Mouse (Mus musculus) lung, embryonic 16.5 days (tissue): ENCODE measurements around the gene Aip. TPM values are rescaled to one million over a fixed set of nuclear protein-coding genes. Genes with fewer than 3 reads are reported as not detected.
"Not testable (repeated sequence)": the region's sequence is repeated elsewhere in the genome, so short reads cannot be mapped to it uniquely, and the experiment has no call there.

Source experiments
- ATAC-seq: fragments of 200-750 bp; cut with Nextera tagmentation; 2 replicates; pipeline ENCODE4 v1.8.0; 2017; ENCODE audit warnings: low read depth, mild to moderate bottlenecking, moderate library complexity
- H3K27ac ChIP-seq: fragments of 300-500 bp; sonication (generic); 2 replicates; pipeline ENCODE4 v1.5.1; 2014; ENCODE audit warnings: mild to moderate bottlenecking, control low read depth, low read length
- H3K27me3 ChIP-seq: fragments of 300-500 bp; sonication (generic); 2 replicates; pipeline ENCODE4 v1.6.1; 2014; ENCODE audit warnings: low read depth, low read length, mixed read lengths; ENCODE audit not compliant: control insufficient read depth, insufficient read depth
- H3K36me3 ChIP-seq: fragments of 300-500 bp; sonication (generic); 2 replicates; pipeline ENCODE4 v1.6.1; 2014; ENCODE audit warnings: low read length; ENCODE audit not compliant: control insufficient read depth, insufficient read depth
- H3K4me1 ChIP-seq: fragments of 300-500 bp; sonication (generic); replicated peaks from 2 replicates; pipeline ENCODE4 v1.6.1; 2014; ENCODE audit warnings: low read length, mixed read lengths; ENCODE audit not compliant: control insufficient read depth, insufficient read depth
- H3K4me2 ChIP-seq: fragments of 300-500 bp; sonication (generic); 2 replicates; pipeline ENCODE4 v1.6.1; 2014; ENCODE audit warnings: low read depth, low read length, control low read depth
- H3K4me3 ChIP-seq: fragments of 300-500 bp; sonication (generic); 2 replicates; pipeline ENCODE4 v1.5.1; 2014; ENCODE audit warnings: mild to moderate bottlenecking, low read length, control low read depth
- H3K9ac ChIP-seq: fragments of 300-500 bp; sonication (generic); 2 replicates; pipeline ENCODE4 v1.6.1; 2014; ENCODE audit warnings: low read length, control low read depth
- H3K9me3 ChIP-seq: fragments of 300-500 bp; sonication (generic); 2 replicates; pipeline ENCODE4 v1.6.1; 2016; ENCODE audit warnings: low read length; ENCODE audit not compliant: control insufficient read depth
- WGBS: fragments of 180-500 bp; shearing (Covaris S2); extraction: QIAGEN DNeasy Blood & Tissue Kit; methylation state at CpG from one replicate; pipeline ENCODE4 v1.1.7; 2014; 5-methylcytosine and 5-hydroxymethylcytosine counted together
- polyA plus RNA-seq: library from polyadenylated mRNA; unstranded; fragments of >200 nt; fragmentation: Nextera tagmentation; extraction: Ambion mirVana; gene quantifications from 2 replicates; pipeline ENCODE4 v1.2.1, GENCODE M21; 2015

The Aip gene
- polyA plus RNA-seq, 1 experiment from 2014 or later: 102 TPM

- H3K27ac ChIP-seq: no peak overlapping the region
- ATAC-seq: no peak
Measured at GRCm38 (mm10) chr19:4130106-4130505, 4.4 kb upstream of the Aip start.

DNA sequence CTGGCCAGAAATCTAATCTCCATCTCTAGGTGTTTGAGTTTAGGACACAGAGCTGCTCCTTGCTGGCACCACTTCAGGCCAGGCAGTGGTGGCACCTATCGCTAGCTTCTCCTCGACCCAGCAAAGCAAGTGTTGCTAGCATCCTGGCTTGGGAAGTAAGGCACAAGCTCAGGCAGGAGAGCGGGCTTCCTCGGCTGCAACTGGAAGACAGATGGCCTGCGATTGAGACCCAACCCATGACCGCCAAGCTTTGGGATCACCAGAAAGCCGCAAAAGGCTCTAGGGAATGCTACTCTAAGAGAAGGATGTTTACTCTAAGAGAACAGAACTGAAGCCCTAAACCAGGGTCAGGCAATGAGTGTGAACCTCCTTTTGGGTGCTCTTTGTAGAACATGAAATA lies 3.8 kb upstream of the Aip start:
- Histone ChIP-seq H3K9me3 (no peaks in the 10 kb centered on the region), H3K36me3 (peaks cover 17% of the 10 kb centered on the region), H3K4me1 (peaks cover 8% of the 10 kb centered on the region), H3K27me3 (no peaks in the 10 kb centered on the region), H3K27ac (no peak overlapping the region), H3K9ac (no peak overlapping the region; the same call in 1 of the 2 replicates), H3K4me3 (no peak overlapping the region), H3K4me2 (no peak overlapping the region)
- WGBS: 86% methylated on average over 7 of the region's 7 CpGs
- no peak for ATAC-seq

More at GRCm38 (mm10) chr19:4130106-4130505, 4.4 kb upstream of the Aip start:
- Histone ChIP-seq H3K27me3 (no peaks in the 10 kb centered on the region), H3K36me3 (peaks cover 17% of the 10 kb centered on the region), H3K9me3 (no peaks in the 10 kb centered on the region), H3K9ac (no peak overlapping the region), H3K4me1 (peaks cover 8% of the 10 kb centered on the region), H3K4me2 (no peak overlapping the region), H3K4me3 (no peak overlapping the region)
- WGBS: 88% methylated on average over 4 of the region's 4 CpGs

DNA sequence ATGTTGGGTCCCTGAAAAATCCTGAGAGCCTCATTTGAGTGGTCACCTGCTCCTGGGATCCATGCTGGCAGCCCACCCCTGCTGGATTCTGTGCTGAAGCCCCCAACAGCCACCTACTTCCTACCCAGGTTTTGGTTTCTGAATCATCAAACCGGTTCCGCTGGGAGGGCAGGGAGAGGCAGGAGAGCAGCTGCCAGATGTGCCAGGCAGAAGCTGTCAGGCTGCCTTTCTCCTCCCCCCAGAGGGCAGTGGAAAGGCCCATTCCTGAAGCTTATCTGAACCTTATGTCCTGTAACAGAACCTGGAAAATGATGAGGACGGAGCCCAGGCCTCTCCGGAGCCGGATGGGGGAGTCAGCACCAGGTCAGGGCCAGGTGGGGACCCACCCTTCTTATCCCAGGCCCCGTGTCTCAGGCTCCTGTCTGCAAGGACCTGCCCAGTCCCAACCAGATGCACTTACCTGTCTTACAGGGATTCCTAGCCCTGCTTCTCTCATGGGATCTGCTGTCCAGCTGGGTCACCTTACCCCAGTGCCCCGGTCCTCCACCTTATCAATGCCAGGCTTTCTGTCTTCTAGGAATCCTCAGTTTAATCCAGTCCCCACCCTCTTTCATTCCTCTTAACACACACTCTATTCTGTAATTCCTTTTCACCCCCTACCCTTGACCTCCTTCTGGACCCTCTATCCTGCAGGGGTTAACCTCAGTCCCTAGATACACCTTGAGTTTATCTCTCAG lies 1.3 kb upstream of the Aip start:
- no peaks in the 10 kb centered on the region for H3K9me3 ChIP-seq
- 48% methylated on average over 7 of the region's 7 CpGs for whole genome bisulfite sequencing
- peak overlapping the region; percentile 72 for H3K4me2 ChIP-seq
- H3K27me3 ChIP-seq: no peaks in the 10 kb centered on the region
- peaks cover 8% of the 10 kb centered on the region for H3K4me1 ChIP-seq
- H3K9ac ChIP-seq: peak overlapping the region; percentile 93
- no peak overlapping the region for H3K27ac ChIP-seq
- H3K36me3 ChIP-seq: peaks cover 11% of the 10 kb centered on the region
- ATAC-seq: no peak
- peak overlapping the region; percentile 89 for H3K4me3 ChIP-seq

DNA sequence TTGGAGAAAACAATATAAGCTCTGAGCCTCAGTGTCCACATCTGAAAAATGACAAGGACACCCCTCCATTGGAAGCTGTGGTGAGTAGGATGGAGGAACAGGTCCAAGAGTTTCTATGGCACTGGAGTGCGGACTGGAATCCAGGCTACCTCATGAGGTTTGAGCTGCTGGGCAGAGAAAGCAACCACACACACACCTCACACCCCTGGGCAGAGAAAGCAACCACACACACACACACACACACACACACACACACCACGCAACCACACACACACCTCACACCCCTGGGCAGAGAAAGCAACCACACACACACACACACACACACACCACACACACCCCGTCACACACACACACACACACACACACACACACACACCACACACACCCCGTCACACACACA lies 390 bp downstream of the Aip start:
- H3K36me3 ChIP-seq: peaks cover 11% of the 10 kb centered on the region
- H3K4me1 ChIP-seq: peaks cover 15% of the 10 kb centered on the region
- H3K9me3 ChIP-seq, H3K27me3 ChIP-seq: not testable (repeated sequence)
- ATAC-seq: peak; percentile 10
- peak overlapping the region; percentile 89 for H3K4me3 ChIP-seq
- H3K4me2 ChIP-seq: peak overlapping the region; percentile 72
- 19% methylated on average over 2 of the region's 4 CpGs for WGBS
- H3K9ac ChIP-seq: peak overlapping the region; percentile 93
- H3K27ac ChIP-seq: 0 out of 2 replicates have a peak overlapping the region, but pooled peaks have one; percentile 1

- Histone ChIP-seq H3K4me2 (no peak overlapping the region), H3K4me3 (no peak overlapping the region), H3K27me3 (no peaks in the 10 kb centered on the region), H3K4me1 (peaks cover 15% of the 10 kb centered on the region), H3K27ac (no peak overlapping the region), H3K9ac (no peak overlapping the region), H3K9me3 (no peaks in the 10 kb centered on the region), H3K36me3 (peaks cover 7% of the 10 kb centered on the region)
- 57% methylated on average over 4 of the region's 4 CpGs for WGBS
- ATAC-seq: no peak
Measured at GRCm38 (mm10) chr19:4124432-4124831, 1.2 kb downstream of the Aip start.

DNA sequence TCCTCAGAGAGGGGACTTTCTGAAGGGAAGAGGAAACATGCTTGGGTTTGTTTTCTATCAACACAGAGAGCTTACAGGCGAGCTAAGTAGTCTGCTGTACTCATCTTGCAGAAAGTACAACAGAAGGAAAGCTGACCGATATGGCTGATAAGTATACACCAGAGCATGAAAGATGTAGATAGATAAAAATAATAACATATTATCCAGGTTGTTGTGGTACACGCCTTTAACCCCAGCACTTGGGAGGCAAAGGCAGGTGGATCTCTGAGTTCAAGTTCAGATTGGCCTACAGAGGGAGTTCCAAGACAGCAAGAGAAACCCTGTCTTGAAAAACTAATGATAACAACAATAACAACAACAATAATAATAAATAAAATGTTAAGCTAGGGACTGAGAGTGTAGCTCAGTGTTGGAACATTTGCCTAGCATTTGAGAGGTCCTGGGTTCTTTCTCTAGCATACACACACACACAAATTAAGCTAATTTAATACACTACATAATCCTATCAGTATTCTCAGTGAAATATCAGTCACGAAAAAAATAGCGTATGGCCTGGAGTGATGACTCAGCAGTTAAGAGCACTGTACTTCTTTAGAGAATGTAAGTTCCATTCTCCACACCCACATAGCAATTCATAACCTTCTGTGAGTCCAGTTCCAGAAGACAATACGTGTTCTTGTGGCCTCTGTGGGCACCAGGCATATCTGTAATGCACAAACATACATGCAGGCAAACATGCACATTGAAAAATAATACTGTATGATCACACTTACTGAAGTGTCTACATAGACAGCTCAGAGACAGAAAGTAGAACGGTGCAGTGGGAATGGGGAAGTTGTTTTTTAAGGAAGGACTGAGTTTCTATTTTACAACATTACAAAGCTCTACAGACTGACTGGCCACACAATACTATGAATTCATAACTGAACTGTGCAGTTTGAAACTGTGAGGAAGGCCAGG lies 3.0 kb downstream of the Aip start:
- 77% methylated on average over 7 of the region's 7 CpGs for WGBS
- no peaks in the 10 kb centered on the region for H3K9me3 ChIP-seq
- H3K9ac ChIP-seq: no peak overlapping the region
- no peak overlapping the region for H3K4me2 ChIP-seq
- peaks cover 4% of the 10 kb centered on the region; the same call in 1 of the 2 replicates for H3K36me3 ChIP-seq
- H3K4me3 ChIP-seq: no peak overlapping the region
- H3K27me3 ChIP-seq: no peaks in the 10 kb centered on the region
- no peak for ATAC-seq
- H3K4me1 ChIP-seq: peaks cover 15% of the 10 kb centered on the region
- no peak overlapping the region for H3K27ac ChIP-seq

DNA sequence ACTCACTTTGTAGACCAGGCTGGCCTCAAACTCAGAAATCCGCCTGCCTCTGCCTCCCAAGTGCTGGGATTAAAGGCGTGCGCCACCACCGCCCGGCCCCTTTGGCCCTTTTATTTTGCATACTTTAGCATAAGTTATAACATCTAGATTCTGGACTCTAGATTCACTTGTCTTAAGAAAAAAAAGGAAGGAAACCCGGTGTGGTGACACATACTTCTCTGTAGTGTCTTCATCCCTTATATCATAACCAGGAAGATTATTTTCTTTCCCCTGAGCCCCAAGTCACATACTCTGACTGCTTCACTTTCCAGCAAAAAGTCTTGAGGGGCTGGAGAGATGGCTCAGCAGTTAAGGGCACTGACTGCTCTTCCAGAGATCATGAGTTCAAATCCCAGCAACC lies 3.8 kb downstream of the Aip start:
- H3K4me3 ChIP-seq: not testable (repeated sequence)
- 0 out of 2 replicates have a peak overlapping the region, but pooled peaks have one; percentile 15 for H3K4me2 ChIP-seq

GRCm38 (mm10) chr19:4121097-4121805 lies 4.4 kb downstream of the Aip start:
- Histone ChIP-seq H3K9me3 (no peaks in the 10 kb centered on the region), H3K4me2 (peak overlapping the region; percentile 63), H3K4me1 (peaks cover 7% of the 10 kb centered on the region), H3K4me3 (peak overlapping the region; percentile 53), H3K27me3 (no peaks in the 10 kb centered on the region), H3K9ac (peak overlapping the region; percentile 71), H3K36me3 (peaks cover 6% of the 10 kb centered on the region; the same call in 1 of the 2 replicates), H3K27ac (peak overlapping the region; percentile 50)
- peak; percentile 85 for ATAC-seq
- 2% methylated on average over 38 of the region's 38 CpGs for WGBS

More for the DNA sequence above, 3.8 kb downstream of the Aip start:
- H3K9me3 ChIP-seq, H3K36me3 ChIP-seq, H3K27ac ChIP-seq, H3K27me3 ChIP-seq, ATAC-seq, H3K9ac ChIP-seq: not testable (repeated sequence)
- 60% methylated on average over 6 of the region's 6 CpGs for WGBS
- peaks cover 12% of the 10 kb centered on the region for H3K4me1 ChIP-seq
